Mouse (Mus musculus) lung, postnatal 0 days (tissue): ENCODE data around the gene Sipa1l3. TPM values are rescaled to one million over a fixed set of nuclear protein-coding genes. Genes with fewer than 3 reads are reported as not detected.

Experiments
- ATAC-seq: fragments of 200-750 bp; cut with Nextera tagmentation; 2 replicates; pipeline ENCODE4 v1.8.0; 2017; ENCODE audit warnings: moderate library complexity
- DNase-seq: peaks from one replicate; pipeline ENCODE4 v3.0.0-alpha.2; 2016; ENCODE audit warnings: low spot score
- H3K27ac ChIP-seq: fragments of 300-500 bp; sonication (generic); 2 replicates; pipeline ENCODE4 v1.5.1; 2014; ENCODE audit warnings: antibody characterized with exemption, mild to moderate bottlenecking, low read length, mixed read lengths
- H3K27me3 ChIP-seq: fragments of 300-500 bp; sonication (generic); replicated peaks from 2 replicates; pipeline ENCODE4 v1.6.1; 2014; ENCODE audit warnings: low read length, mixed read lengths; ENCODE audit not compliant: insufficient read depth
- H3K36me3 ChIP-seq: fragments of 300-500 bp; sonication (generic); 2 replicates; pipeline ENCODE4 v1.6.1; 2014; ENCODE audit warnings: low read length, mixed read lengths; ENCODE audit not compliant: insufficient read depth
- H3K4me1 ChIP-seq: fragments of 300-500 bp; sonication (generic); 2 replicates; pipeline ENCODE4 v1.6.1; 2014; ENCODE audit warnings: antibody characterized with exemption, low read depth, low read length, mixed read lengths; ENCODE audit not compliant: insufficient read depth
- H3K4me2 ChIP-seq: fragments of 300-500 bp; sonication (generic); replicated peaks from 2 replicates; pipeline ENCODE4 v1.6.1; 2014; ENCODE audit warnings: low read depth, mild to moderate bottlenecking, low read length, moderate library complexity, mixed read lengths
- H3K4me3 ChIP-seq: fragments of 300-500 bp; sonication (generic); 2 replicates; pipeline ENCODE4 v1.5.1; 2014; ENCODE audit warnings: low read depth, low read length
- H3K9ac ChIP-seq: fragments of 300-500 bp; sonication (generic); replicated peaks from 2 replicates; pipeline ENCODE4 v1.6.1; 2014; ENCODE audit warnings: low read depth, mild to moderate bottlenecking
- H3K9me3 ChIP-seq: fragments of 300-500 bp; sonication (generic); 2 replicates; pipeline ENCODE4 v1.6.1; 2016; ENCODE audit warnings: low read length, mixed read lengths
- CTCF ChIP-seq: IDR thresholded peaks from 2 replicates; pipeline ENCODE4 v1.5.1; 2016; ENCODE audit warnings: antibody characterized with exemption, mild to moderate bottlenecking
- EP300 ChIP-seq: IDR thresholded peaks from 2 replicates; pipeline ENCODE4 v1.6.1; 2016; ENCODE audit warnings: antibody characterized with exemption, mild to moderate bottlenecking, control low read depth
- WGBS: fragments of 180-500 bp; shearing (Covaris S2); extraction: QIAGEN DNeasy Blood & Tissue Kit; methylation state at CpG from one replicate; pipeline ENCODE4 v1.1.7; 2014; 5-methylcytosine and 5-hydroxymethylcytosine counted together
- polyA plus RNA-seq: library from polyadenylated mRNA; unstranded; fragments of >200 nt; fragmentation: Nextera tagmentation; extraction: Ambion mirVana; gene quantifications from 2 replicates; pipeline ENCODE4 v1.2.1, GENCODE M21; 2015

Sipa1l3 gene
- polyA plus RNA-seq, 1 experiment from 2014 or later = 18.5 TPM

GRCm38 (mm10) chr7:29402015-29402414 is 116.4 kb downstream of the Sipa1l3 start:
- no peak for DNase-seq
- Histone ChIP-seq H3K4me1 (no peaks in the 10 kb centered on the region), H3K27me3 (no peaks in the 10 kb centered on the region), H3K4me2 (no peak overlapping the region), H3K4me3 (no peak overlapping the region), H3K9ac (no peak overlapping the region), H3K9me3 (no peaks in the 10 kb centered on the region), H3K27ac (no peak overlapping the region), H3K36me3 (peaks cover 19% of the 10 kb centered on the region; the same call in 1 of the 2 replicates)
- TF ChIP-seq EP300 (no peak), CTCF (no peak)
- ATAC-seq = no peak
- 87% methylated on average over 4 of the region's 4 CpGs for WGBS

GRCm38 (mm10) chr7:29400451-29400850 is 118.0 kb downstream of the Sipa1l3 start:
- Histone ChIP-seq H3K36me3 (peaks cover 23% of the 10 kb centered on the region; the same call in 1 of the 2 replicates), H3K9ac (no peak overlapping the region), H3K4me3 (no peak overlapping the region), H3K4me2 (no peak overlapping the region), H3K9me3 (no peaks in the 10 kb centered on the region), H3K27me3 (no peaks in the 10 kb centered on the region), H3K4me1 (no peaks in the 10 kb centered on the region), H3K27ac (no peak overlapping the region)
- 97% methylated on average over 8 of the region's 8 CpGs for WGBS
- no peak for ATAC-seq
- DNase-seq = no peak
- no peak for TF ChIP-seq EP300
- TF ChIP-seq CTCF = no peak

- H3K9me3 ChIP-seq = no peaks in the 10 kb centered on the region
- no peak overlapping the region for H3K4me3 ChIP-seq
- no peak overlapping the region for H3K9ac ChIP-seq
- H3K27me3 ChIP-seq = no peaks in the 10 kb centered on the region
- H3K4me1 ChIP-seq = no peaks in the 10 kb centered on the region
- no peak for ATAC-seq
- WGBS = 93% methylated on average over 9 of the region's 9 CpGs
- DNase-seq = no peak
- TF ChIP-seq EP300 (no peak), CTCF (no peak)
- no peak overlapping the region for H3K27ac ChIP-seq
- H3K4me2 ChIP-seq = no peak overlapping the region
- H3K36me3 ChIP-seq = peaks cover 33% of the 10 kb centered on the region; the same call in 1 of the 2 replicates
Measured at GRCm38 (mm10) chr7:29399056-29399455, 119.4 kb downstream of the Sipa1l3 start.

DNA sequence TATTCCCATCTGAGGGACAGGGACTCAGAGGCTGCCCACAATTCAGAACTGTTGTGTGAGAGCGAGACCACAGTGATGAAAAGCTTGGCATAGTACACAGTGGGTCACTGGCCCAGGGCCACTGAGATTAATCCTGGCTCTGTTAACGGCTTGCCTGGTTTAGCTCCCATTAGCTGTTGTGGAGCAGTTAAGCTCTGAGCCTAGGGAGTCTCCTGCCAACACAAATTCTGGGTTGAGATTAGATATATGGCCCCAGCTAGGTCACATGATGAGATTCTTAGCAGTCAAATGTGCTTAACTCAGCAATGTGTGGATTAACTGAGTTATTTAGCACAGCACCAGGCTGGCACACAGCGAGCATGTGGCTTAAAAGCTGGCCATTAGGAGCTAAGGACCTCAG is 121.0 kb downstream of the Sipa1l3 start:
- peaks cover under 1% of the 10 kb centered on the region for H3K4me1 ChIP-seq
- H3K4me3 ChIP-seq = no peak overlapping the region
- 75% methylated on average over 3 of the region's 3 CpGs for WGBS
- H3K9me3 ChIP-seq = no peaks in the 10 kb centered on the region
- no peak overlapping the region for H3K4me2 ChIP-seq
- no peak overlapping the region for H3K27ac ChIP-seq
- peaks cover 36% of the 10 kb centered on the region; the same call in 1 of the 2 replicates for H3K36me3 ChIP-seq
- no peak for TF ChIP-seq EP300
- no peak for TF ChIP-seq CTCF
- DNase-seq (no peak), ATAC-seq (no peak)
- no peaks in the 10 kb centered on the region for H3K27me3 ChIP-seq
- H3K9ac ChIP-seq = no peak overlapping the region

DNA sequence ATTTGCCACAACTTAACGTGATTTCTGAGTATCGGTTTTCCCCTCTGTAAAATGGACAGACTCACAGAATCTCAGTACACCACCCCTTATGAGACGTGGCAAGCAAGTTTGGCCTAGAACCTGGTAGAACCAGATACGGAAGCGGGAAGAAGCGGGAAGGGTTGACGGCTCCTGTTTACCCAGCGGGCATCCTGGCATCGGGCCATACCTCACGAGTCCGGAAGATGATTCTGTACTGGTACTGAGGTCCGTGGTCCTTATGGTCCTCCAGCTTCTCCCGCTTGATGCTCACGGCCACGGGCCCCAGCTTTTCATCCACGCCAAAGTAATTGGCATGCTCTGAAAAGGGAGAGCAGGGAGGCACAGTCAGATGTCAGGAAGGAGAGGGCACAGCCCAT is 121.5 kb downstream of the Sipa1l3 start:
- no peak for DNase-seq
- ATAC-seq = no peak
- no peak overlapping the region for H3K4me3 ChIP-seq
- H3K4me2 ChIP-seq = no peak overlapping the region
- no peaks in the 10 kb centered on the region for H3K27me3 ChIP-seq
- peaks cover 36% of the 10 kb centered on the region; the same call in 1 of the 2 replicates for H3K36me3 ChIP-seq
- WGBS = 84% methylated on average over 16 of the region's 16 CpGs
- no peak overlapping the region for H3K27ac ChIP-seq
- H3K9ac ChIP-seq = no peak overlapping the region
- no peaks in the 10 kb centered on the region for H3K9me3 ChIP-seq
- TF ChIP-seq CTCF (no peak), EP300 (no peak)
- H3K4me1 ChIP-seq = peaks cover 5% of the 10 kb centered on the region

DNA sequence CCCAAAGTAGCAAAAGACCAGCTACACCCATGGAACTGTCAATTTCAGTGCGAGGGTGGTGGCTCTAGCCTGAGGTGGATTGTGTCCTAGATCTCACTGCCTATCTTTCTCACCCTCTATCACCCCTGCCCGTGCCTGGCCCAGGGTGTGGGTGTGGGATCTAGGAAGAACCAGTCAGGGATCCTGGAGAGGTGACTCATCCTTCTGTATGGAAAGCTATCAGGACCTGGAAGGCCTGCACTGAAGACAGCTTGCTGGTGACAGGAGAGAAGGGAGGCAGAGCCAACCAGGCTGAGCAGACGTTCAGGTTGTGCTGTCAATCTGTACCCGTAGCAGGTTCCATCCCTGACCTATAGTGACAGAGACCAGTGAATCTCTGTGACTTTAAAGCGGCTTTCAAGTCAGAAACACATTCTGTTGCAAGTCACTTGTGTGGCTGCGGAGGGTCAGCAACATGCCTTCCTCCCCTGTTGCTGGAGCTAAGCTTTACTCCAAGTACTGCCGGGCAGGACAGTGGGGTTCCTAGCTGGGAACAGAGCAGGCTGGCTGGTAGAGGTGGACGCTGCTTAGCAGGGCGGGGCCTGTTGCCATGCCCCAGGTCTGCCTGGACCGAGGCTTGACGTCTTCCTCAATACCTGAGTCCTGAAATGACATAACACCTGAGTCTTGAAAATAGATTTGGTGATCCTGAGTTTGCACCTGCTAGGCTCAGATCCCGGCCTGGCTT is 122.1 kb downstream of the Sipa1l3 start:
- ATAC-seq (no peak), DNase-seq (no peak)
- Histone ChIP-seq H3K4me2 (no peak overlapping the region), H3K4me1 (peaks cover 6% of the 10 kb centered on the region), H3K36me3 (peaks cover 36% of the 10 kb centered on the region; the same call in 1 of the 2 replicates), H3K9ac (no peak overlapping the region), H3K4me3 (no peak overlapping the region), H3K27me3 (no peaks in the 10 kb centered on the region), H3K27ac (no peak overlapping the region), H3K9me3 (no peaks in the 10 kb centered on the region)
- WGBS = 86% methylated on average over 12 of the region's 12 CpGs
- TF ChIP-seq CTCF = no peak
- TF ChIP-seq EP300 = no peak
